Mouse (Mus musculus) brain, embryonic 14.5 days (tissue): Measurements from ENCODE around the gene Anxa2.

ENCODE experiments used
- CTCF ChIP-seq: fragments of 200-500 bp; IDR thresholded peaks from 2 replicates; pipeline ENCODE4 v1.5.1; 2012; ENCODE audit warnings: inconsistent platforms, mild to moderate bottlenecking, moderate library complexity, borderline replicate concordance; ENCODE audit not compliant: insufficient read depth, insufficient read length; ENCODE audit errors: extremely low read depth
- POLR2A ChIP-seq: fragments of 200-500 bp; IDR thresholded peaks from 2 replicates; pipeline ENCODE4 v1.6.1; 2012; ENCODE audit warnings: mild to moderate bottlenecking, inconsistent platforms, borderline replicate concordance; ENCODE audit not compliant: poor library complexity, insufficient read depth, insufficient read length, severe bottlenecking; ENCODE audit errors: extremely low read depth

- TF ChIP-seq CTCF: peak; percentile 58; the same call in 1 of the 2 replicates
- no peak for TF ChIP-seq POLR2A
These were observed 35.6 kb downstream of the Anxa2 start for GRCm38 (mm10) chr9:69488972-69489371.
